16 mouse cellular contexts compared by ENCODE assay signal in the genomic region with DNA sequence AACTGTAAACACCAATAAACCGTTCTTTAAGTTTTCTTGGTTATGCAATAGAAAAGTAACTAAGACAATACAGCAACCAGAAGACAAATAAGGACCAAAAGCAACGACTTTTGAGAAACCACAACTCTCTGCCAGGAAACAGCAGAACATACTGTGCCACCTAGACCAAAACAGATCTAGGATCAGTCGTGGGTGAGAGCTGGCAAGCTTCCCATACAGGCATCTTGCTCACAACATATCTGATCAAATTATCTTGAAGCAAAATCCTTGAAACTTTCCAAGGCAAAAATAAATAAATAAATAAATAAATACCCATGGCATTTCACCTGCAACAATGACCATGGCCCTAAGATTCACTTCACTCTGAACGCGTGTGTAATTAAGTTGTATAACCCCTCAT.
"Had no signal": no experiment of that assay in that cellular context is flagged by ENCODE, and none has a peak within 500 bp of the region (broad histone marks: within the 10 kb centered on the region; RNA-seq: fewer than 3 reads in every experiment).

No protein-coding gene starts in this region.

- H3K4me2 ChIP-seq: intestine, embryonic 15.5 days; kidney, embryonic 15.5 days; liver, embryonic 13.5 days; midbrain, embryonic 11.5 days had no signal

- H3K27me3 ChIP-seq: intestine, embryonic 15.5 days; kidney, embryonic 15.5 days; liver, embryonic 13.5 days had no signal

- ATAC-seq: intestine, embryonic 15.5 days had no signal

- H3K4me3 ChIP-seq: intestine, embryonic 15.5 days; kidney, embryonic 15.5 days; liver, embryonic 13.5 days had no signal

- H3K9me3 ChIP-seq: intestine, embryonic 15.5 days; kidney, embryonic 15.5 days; liver, embryonic 13.5 days had no signal

- H3K4me1 ChIP-seq: intestine, embryonic 15.5 days; kidney, embryonic 15.5 days; liver, embryonic 13.5 days had no signal

- H3K27ac ChIP-seq: intestine, embryonic 15.5 days; kidney, embryonic 15.5 days; liver, embryonic 13.5 days had no signal

- H3K9ac ChIP-seq: intestine, embryonic 15.5 days; kidney, embryonic 15.5 days; liver, embryonic 13.5 days had no signal

- DNase-seq: kidney, adult 11 months; kidney, adult 8-10 months; kidney, postnatal 10 days; kidney, postnatal 36 days; layer of hippocampus, postnatal 36 days; liver, embryonic 13.5 days; lung, adult 2 months; lung, postnatal 14 days; lung, postnatal 4 days; midbrain, embryonic 14.5 days; thymus, adult 2 months; thymus, postnatal 14 days; thymus, postnatal 4 days had no signal

- H3K36me3 ChIP-seq: intestine, embryonic 15.5 days; kidney, embryonic 15.5 days; liver, embryonic 13.5 days had no signal
